Mouse (Mus musculus) hindbrain, postnatal 0 days (tissue): ENCODE measurements at regions not wholly inside any gene's neighbourhood (a gene's known extent, or its start where the extent isn't known, plus 50 kb on each side); places are given as distances from the start of the nearest gene placed in this dataset.

Experiments
- ATAC-seq: fragments of 200-750 bp; cut with Nextera tagmentation; 2 replicates; pipeline ENCODE4 v1.8.0; 2017; ENCODE audit warnings: mild to moderate bottlenecking, moderate TSS enrichment, moderate library complexity
- DNase-seq: peaks from one replicate; pipeline ENCODE4 v3.0.0-alpha.2; 2015; ENCODE audit warnings: low spot score
- H3K27ac ChIP-seq: fragments of 300-500 bp; sonication (generic); 2 replicates; pipeline ENCODE4 v1.5.1; 2014; ENCODE audit warnings: mild to moderate bottlenecking
- H3K27me3 ChIP-seq: fragments of 300-500 bp; sonication (generic); 2 replicates; pipeline ENCODE4 v1.6.1; 2014; ENCODE audit warnings: low read length, mixed read lengths; ENCODE audit not compliant: insufficient read depth
- H3K36me3 ChIP-seq: fragments of 300-500 bp; sonication (generic); 2 replicates; pipeline ENCODE4 v1.6.1; 2014; ENCODE audit warnings: low read length, mixed read lengths; ENCODE audit not compliant: insufficient read depth
- H3K4me1 ChIP-seq: fragments of 300-500 bp; sonication (generic); 2 replicates; pipeline ENCODE4 v1.6.1; 2014; ENCODE audit warnings: antibody characterized with exemption, low read length, mixed read lengths; ENCODE audit not compliant: insufficient read depth
- H3K4me2 ChIP-seq: fragments of 300-500 bp; sonication (generic); 2 replicates; pipeline ENCODE4 v1.6.1; 2014; ENCODE audit warnings: low read depth, mild to moderate bottlenecking, low read length, moderate library complexity, mixed read lengths
- H3K4me3 ChIP-seq: fragments of 300-500 bp; sonication (generic); 2 replicates; pipeline ENCODE4 v1.5.1; 2014; ENCODE audit warnings: low read length
- H3K9ac ChIP-seq: fragments of 300-500 bp; sonication (generic); replicated peaks from 2 replicates; pipeline ENCODE4 v1.6.1; 2014; ENCODE audit warnings: mild to moderate bottlenecking, low read length, moderate library complexity, mixed read lengths
- H3K9me3 ChIP-seq: fragments of 300-500 bp; sonication (generic); 2 replicates; pipeline ENCODE4 v1.6.1; 2016; ENCODE audit warnings: low read length, mixed read lengths
- CTCF ChIP-seq: IDR thresholded peaks from 2 replicates; pipeline ENCODE4 v1.5.1; 2016; ENCODE audit warnings: antibody characterized with exemption, control low read depth, low read depth
- whole genome bisulfite sequencing: fragments of 180-500 bp; shearing (Covaris S2); extraction: QIAGEN DNeasy Blood & Tissue Kit; methylation state at CpG from one replicate; pipeline ENCODE4 v1.1.7; 2014; 5-methylcytosine and 5-hydroxymethylcytosine counted together

- H3K4me2 ChIP-seq = no peak overlapping the region
- WGBS = 84% methylated on average over 3 of the region's 3 CpGs
- no peak for ATAC-seq
- H3K4me1 ChIP-seq = no peaks in the 10 kb centered on the region
- H3K9me3 ChIP-seq = no peaks in the 10 kb centered on the region
- TF ChIP-seq CTCF = no peak
- no peaks in the 10 kb centered on the region for H3K36me3 ChIP-seq
- no peaks in the 10 kb centered on the region for H3K27me3 ChIP-seq
- H3K4me3 ChIP-seq = no peak overlapping the region
- no peak overlapping the region for H3K27ac ChIP-seq
- no peak overlapping the region for H3K9ac ChIP-seq
- no peak for DNase-seq
These were observed 152.3 kb downstream of the Dkk2 start for GRCm38 (mm10) chr3:132237344-132237743.

GRCm38 (mm10) chr3:132257834-132258233 lies 172.7 kb downstream of the Dkk2 start:
- TF ChIP-seq CTCF = no peak
- H3K4me1 ChIP-seq = no peaks in the 10 kb centered on the region
- H3K9ac ChIP-seq = no peak overlapping the region
- H3K27me3 ChIP-seq = no peaks in the 10 kb centered on the region
- H3K4me2 ChIP-seq = no peak overlapping the region
- no peak overlapping the region for H3K27ac ChIP-seq
- no peak overlapping the region for H3K4me3 ChIP-seq
- 83% methylated on average over 1 of the region's 1 CpGs for WGBS
- H3K36me3 ChIP-seq = no peaks in the 10 kb centered on the region
- ATAC-seq (no peak), DNase-seq (no peak)
- H3K9me3 ChIP-seq = no peaks in the 10 kb centered on the region

- 81% methylated on average over 1 of the region's 1 CpGs for WGBS
- DNase-seq = no peak
- Histone ChIP-seq H3K9ac (no peak overlapping the region), H3K4me1 (no peaks in the 10 kb centered on the region), H3K4me2 (no peak overlapping the region), H3K27ac (no peak overlapping the region), H3K36me3 (no peaks in the 10 kb centered on the region), H3K27me3 (no peaks in the 10 kb centered on the region), H3K4me3 (no peak overlapping the region), H3K9me3 (no peaks in the 10 kb centered on the region)
- TF ChIP-seq CTCF = no peak
- no peak for ATAC-seq
These were observed 184.5 kb downstream of the Dkk2 start for GRCm38 (mm10) chr3:132269641-132270040.

GRCm38 (mm10) chr3:132274786-132275185 lies 189.7 kb downstream of the Dkk2 start:
- no peak overlapping the region for H3K4me3 ChIP-seq
- H3K27ac ChIP-seq = no peak overlapping the region
- H3K36me3 ChIP-seq = no peaks in the 10 kb centered on the region
- WGBS = 44% methylated on average over 10 of the region's 10 CpGs
- H3K9me3 ChIP-seq = no peaks in the 10 kb centered on the region
- H3K4me1 ChIP-seq = no peaks in the 10 kb centered on the region
- no peak overlapping the region for H3K4me2 ChIP-seq
- no peak overlapping the region for H3K9ac ChIP-seq
- peak; percentile 60 for DNase-seq
- ATAC-seq = peak; percentile 59; the same call in 1 of the 2 replicates
- H3K27me3 ChIP-seq = no peaks in the 10 kb centered on the region
- no peak for TF ChIP-seq CTCF

GRCm38 (mm10) chr3:132277771-132278170 lies 192.7 kb downstream of the Dkk2 start:
- Histone ChIP-seq H3K4me3 (no peak overlapping the region), H3K27me3 (no peaks in the 10 kb centered on the region), H3K9ac (no peak overlapping the region), H3K27ac (no peak overlapping the region), H3K9me3 (no peaks in the 10 kb centered on the region), H3K4me1 (no peaks in the 10 kb centered on the region), H3K36me3 (no peaks in the 10 kb centered on the region), H3K4me2 (no peak overlapping the region)
- ATAC-seq (no peak), DNase-seq (no peak)
- TF ChIP-seq CTCF = no peak
- 76% methylated on average over 1 of the region's 1 CpGs for WGBS

GRCm38 (mm10) chr3:132287714-132288113 lies 202.6 kb downstream of the Dkk2 start:
- H3K9me3 ChIP-seq = no peaks in the 10 kb centered on the region
- TF ChIP-seq CTCF = no peak
- no peaks in the 10 kb centered on the region for H3K36me3 ChIP-seq
- WGBS = 71% methylated on average over 3 of the region's 3 CpGs
- H3K4me2 ChIP-seq = no peak overlapping the region
- no peaks in the 10 kb centered on the region for H3K27me3 ChIP-seq
- ATAC-seq = no peak
- no peaks in the 10 kb centered on the region for H3K4me1 ChIP-seq
- no peak overlapping the region for H3K9ac ChIP-seq
- no peak overlapping the region for H3K27ac ChIP-seq
- H3K4me3 ChIP-seq = no peak overlapping the region
- no peak for DNase-seq

- Histone ChIP-seq H3K27me3 (no peaks in the 10 kb centered on the region), H3K36me3 (no peaks in the 10 kb centered on the region), H3K4me3 (no peak overlapping the region), H3K4me1 (no peaks in the 10 kb centered on the region), H3K27ac (no peak overlapping the region), H3K4me2 (no peak overlapping the region), H3K9ac (no peak overlapping the region), H3K9me3 (no peaks in the 10 kb centered on the region)
- ATAC-seq (no peak), DNase-seq (no peak)
- WGBS = 80% methylated on average over 4 of the region's 4 CpGs
- no peak for TF ChIP-seq CTCF
These were observed 241.9 kb downstream of the Dkk2 start for GRCm38 (mm10) chr3:132326961-132327360.
